Mouse (Mus musculus): ENCODE data around the gene Etl4. TPM values are rescaled to one million over a fixed set of nuclear protein-coding genes. Genes with fewer than 3 reads are reported as not detected.
A peak's percentile ranks its signal among the peaks of the same experiment; 100 is the strongest.

Gene Etl4
- polyA plus RNA-seq, 1 experiment from 2014 or later = 15.7 TPM

GRCm38 (mm10) chr2:20517853-20518252 is 608.3 kb downstream of the Etl4 start:
- 0 out of 2 replicates have a peak, but pooled peaks cover 4% of the 10 kb centered on the region for H3K4me1 ChIP-seq (ENCODE audit: insufficient read depth, low read depth, low read length)
- H3K9ac ChIP-seq (replicated peaks; ENCODE audit: low read depth) = no peak overlapping the region
- H3K27me3 ChIP-seq (replicated peaks; ENCODE audit: insufficient read depth, low read length) = no peaks in the 10 kb centered on the region
- WGBS = 53% methylated on average over 2 of the region's 2 CpGs
- no peak overlapping the region for H3K4me2 ChIP-seq (replicated peaks; ENCODE audit: low read depth, low read length)
- no peak overlapping the region for H3K4me3 ChIP-seq (ENCODE audit: low read depth, low read length)
- ATAC-seq = 0 out of 2 replicates have a peak, but pooled peaks have one; percentile 11
- H3K9me3 ChIP-seq (ENCODE audit: low read length) = no peaks in the 10 kb centered on the region
- peak; percentile 61 for DNase-seq (ENCODE audit: low spot score)
- peak; percentile 47; the same call in 1 of the 2 replicates for TF ChIP-seq EP300 (IDR thresholded peaks at IDR 0.05)
- no peak for TF ChIP-seq CTCF (IDR thresholded peaks at IDR 0.05)
- peak overlapping the region; percentile 89; the same call in 1 of the 2 replicates for H3K27ac ChIP-seq (ENCODE audit: low read length)
- no peaks in the 10 kb centered on the region for H3K36me3 ChIP-seq (ENCODE audit: insufficient read depth, low read length)

DNA sequence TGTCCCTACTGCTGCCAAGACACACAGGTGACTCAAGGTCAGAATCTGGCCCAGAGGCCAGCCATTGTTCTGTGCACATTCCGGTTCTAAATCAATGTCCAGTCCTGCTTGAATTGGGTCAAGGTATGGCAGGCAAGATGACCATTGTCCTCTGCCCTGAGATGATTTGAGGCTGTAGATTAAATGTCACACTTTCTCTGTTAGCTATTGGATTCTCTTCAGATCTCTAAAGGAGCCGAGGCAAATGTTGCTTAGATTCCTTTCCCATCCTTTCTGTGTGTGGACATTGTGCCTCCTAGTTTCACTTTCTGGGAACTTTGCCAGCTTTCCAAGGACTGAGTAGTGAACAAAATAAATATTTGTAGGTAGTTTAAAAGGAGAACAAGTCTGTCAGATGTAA is 608.9 kb downstream of the Etl4 start:
- ATAC-seq (peak; percentile 27), DNase-seq (ENCODE audit: low spot score) (peak; percentile 79)
- TF ChIP-seq EP300 (IDR thresholded peaks at IDR 0.05) (peak; percentile 4; the same call in 1 of the 2 replicates), CTCF (IDR thresholded peaks at IDR 0.05) (no peak)
- Histone ChIP-seq H3K9me3 (ENCODE audit: low read length) (no peaks in the 10 kb centered on the region), H3K4me1 (ENCODE audit: insufficient read depth, low read depth, low read length) (0 out of 2 replicates have a peak, but pooled peaks cover 4% of the 10 kb centered on the region), H3K4me2 (replicated peaks; ENCODE audit: low read depth, low read length) (no peak overlapping the region), H3K27me3 (replicated peaks; ENCODE audit: insufficient read depth, low read length) (no peaks in the 10 kb centered on the region), H3K9ac (replicated peaks; ENCODE audit: low read depth) (no peak overlapping the region), H3K36me3 (ENCODE audit: insufficient read depth, low read length) (no peaks in the 10 kb centered on the region), H3K4me3 (ENCODE audit: low read depth, low read length) (no peak overlapping the region), H3K27ac (ENCODE audit: low read length) (peak overlapping the region; percentile 89)
- WGBS = 18% methylated on average over 2 of the region's 2 CpGs

- peak; percentile 66 for TF ChIP-seq CTCF (IDR thresholded peaks at IDR 0.05)
- 0 out of 2 replicates have a peak, but pooled peaks have one; percentile 11 for TF ChIP-seq EP300 (IDR thresholded peaks at IDR 0.05)
- Histone ChIP-seq H3K4me1 (ENCODE audit: insufficient read depth, low read depth, low read length) (0 out of 2 replicates have a peak, but pooled peaks cover 4% of the 10 kb centered on the region), H3K9me3 (ENCODE audit: low read length) (no peaks in the 10 kb centered on the region), H3K9ac (replicated peaks; ENCODE audit: low read depth) (peak overlapping the region; percentile 52), H3K36me3 (ENCODE audit: insufficient read depth, low read length) (no peaks in the 10 kb centered on the region), H3K27ac (ENCODE audit: low read length) (peak overlapping the region; percentile 89), H3K27me3 (replicated peaks; ENCODE audit: insufficient read depth, low read length) (no peaks in the 10 kb centered on the region), H3K4me3 (ENCODE audit: low read depth, low read length) (peak overlapping the region; percentile 55), H3K4me2 (replicated peaks; ENCODE audit: low read depth, low read length) (peak overlapping the region; percentile 72)
- peak; percentile 94 for ATAC-seq
- DNase-seq (ENCODE audit: low spot score) = peak; percentile 89
- WGBS = 1% methylated on average over 37 of the region's 39 CpGs
Measured at GRCm38 (mm10) chr2:20519447-20520098, 610.0 kb downstream of the Etl4 start.

- ATAC-seq (no peak; the same call in 1 of the 2 replicates), DNase-seq (ENCODE audit: low spot score) (peak; percentile 34)
- no peaks in the 10 kb centered on the region for H3K36me3 ChIP-seq (ENCODE audit: insufficient read depth, low read length)
- no peaks in the 10 kb centered on the region for H3K9me3 ChIP-seq (ENCODE audit: low read length)
- H3K9ac ChIP-seq (replicated peaks; ENCODE audit: low read depth) = peak overlapping the region; percentile 52
- H3K27me3 ChIP-seq (replicated peaks; ENCODE audit: insufficient read depth, low read length) = no peaks in the 10 kb centered on the region
- TF ChIP-seq EP300 (IDR thresholded peaks at IDR 0.05) = no peak
- TF ChIP-seq CTCF (IDR thresholded peaks at IDR 0.05) = no peak
- H3K4me3 ChIP-seq (ENCODE audit: low read depth, low read length) = peak overlapping the region; percentile 55
- peak overlapping the region; percentile 72 for H3K4me2 ChIP-seq (replicated peaks; ENCODE audit: low read depth, low read length)
- H3K27ac ChIP-seq (ENCODE audit: low read length) = peak overlapping the region; percentile 89
- H3K4me1 ChIP-seq (ENCODE audit: insufficient read depth, low read depth, low read length) = 0 out of 2 replicates have a peak, but pooled peaks cover 4% of the 10 kb centered on the region
- WGBS = 0% methylated on average over 12 of the region's 12 CpGs
Measured at GRCm38 (mm10) chr2:20520099-20520475, 610.5 kb downstream of the Etl4 start.

DNA sequence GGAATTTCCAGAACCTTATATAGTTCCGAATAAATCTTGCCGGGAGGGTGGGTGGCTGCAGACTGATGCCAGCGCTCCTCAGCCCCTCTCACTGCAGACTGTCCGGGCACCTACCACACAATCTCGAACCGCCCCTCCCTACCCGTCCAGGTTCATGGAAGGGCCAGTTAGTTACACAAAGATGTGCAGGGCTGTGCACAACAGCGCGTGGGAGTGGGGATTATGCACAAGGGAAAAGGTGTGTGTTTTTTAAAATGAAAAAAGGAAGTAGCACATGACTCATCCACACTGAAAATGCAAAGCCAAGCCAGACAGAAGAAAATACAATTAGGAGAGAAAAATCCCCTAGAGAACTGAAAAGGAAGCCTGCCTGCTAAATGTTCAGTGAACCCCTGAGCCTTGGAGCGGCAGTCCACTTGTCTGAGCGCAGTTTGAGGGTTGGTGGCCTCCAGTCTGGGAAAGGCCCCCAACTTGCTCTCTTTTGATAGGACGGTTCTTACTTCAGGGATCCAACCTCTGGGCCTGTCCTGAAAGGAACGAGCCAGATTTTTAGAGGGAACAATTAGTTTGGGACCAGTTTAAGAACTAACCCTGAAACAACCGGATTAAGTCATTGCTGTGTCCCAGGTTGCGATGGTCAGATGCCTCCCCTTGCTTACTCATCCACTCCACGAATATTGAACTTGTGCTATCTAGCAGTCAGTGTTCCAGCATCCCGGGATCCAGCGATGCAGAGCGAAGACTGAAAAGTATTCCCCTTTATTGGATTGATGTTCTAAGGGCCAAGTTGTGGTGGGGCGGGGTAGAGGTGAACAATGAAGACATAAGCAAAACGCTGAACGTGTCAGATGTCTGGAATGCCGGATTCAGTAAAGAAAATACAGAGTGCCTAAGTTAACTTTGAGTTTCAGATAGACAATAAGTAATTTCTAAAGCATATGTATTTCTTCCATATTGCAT is 611.3 kb downstream of the Etl4 start:
- H3K4me1 ChIP-seq (ENCODE audit: insufficient read depth, low read depth, low read length) = 0 out of 2 replicates have a peak, but pooled peaks cover 4% of the 10 kb centered on the region
- DNase-seq (ENCODE audit: low spot score) (peak; percentile 25), ATAC-seq (no peak)
- WGBS = 19% methylated on average over 23 of the region's 23 CpGs
- peak overlapping the region; percentile 72 for H3K4me2 ChIP-seq (replicated peaks; ENCODE audit: low read depth, low read length)
- peak overlapping the region; percentile 55 for H3K4me3 ChIP-seq (ENCODE audit: low read depth, low read length)
- no peaks in the 10 kb centered on the region for H3K27me3 ChIP-seq (replicated peaks; ENCODE audit: insufficient read depth, low read length)
- no peaks in the 10 kb centered on the region for H3K9me3 ChIP-seq (ENCODE audit: low read length)
- TF ChIP-seq CTCF (IDR thresholded peaks at IDR 0.05) (no peak), EP300 (IDR thresholded peaks at IDR 0.05) (no peak)
- peak overlapping the region; percentile 52; the same call in 1 of the 2 replicates for H3K9ac ChIP-seq (replicated peaks; ENCODE audit: low read depth)
- H3K27ac ChIP-seq (ENCODE audit: low read length) = peak overlapping the region; percentile 89; the same call in 1 of the 2 replicates
- no peaks in the 10 kb centered on the region for H3K36me3 ChIP-seq (ENCODE audit: insufficient read depth, low read length)

All from lung, postnatal 0 days (tissue).